Mouse (Mus musculus) A20 (cell line): ENCODE measurements around the gene Plin5.
"Not testable (repeated sequence)": the region's sequence is repeated elsewhere in the genome, so short reads cannot be mapped to it uniquely, and the experiment has no call there.

Source experiments
- DNase-seq: peaks from one replicate; pipeline ENCODE4 v3.0.0-alpha.2; 2011; ENCODE audit warnings: low read depth, low spot score

Gene Plin5

DNA sequence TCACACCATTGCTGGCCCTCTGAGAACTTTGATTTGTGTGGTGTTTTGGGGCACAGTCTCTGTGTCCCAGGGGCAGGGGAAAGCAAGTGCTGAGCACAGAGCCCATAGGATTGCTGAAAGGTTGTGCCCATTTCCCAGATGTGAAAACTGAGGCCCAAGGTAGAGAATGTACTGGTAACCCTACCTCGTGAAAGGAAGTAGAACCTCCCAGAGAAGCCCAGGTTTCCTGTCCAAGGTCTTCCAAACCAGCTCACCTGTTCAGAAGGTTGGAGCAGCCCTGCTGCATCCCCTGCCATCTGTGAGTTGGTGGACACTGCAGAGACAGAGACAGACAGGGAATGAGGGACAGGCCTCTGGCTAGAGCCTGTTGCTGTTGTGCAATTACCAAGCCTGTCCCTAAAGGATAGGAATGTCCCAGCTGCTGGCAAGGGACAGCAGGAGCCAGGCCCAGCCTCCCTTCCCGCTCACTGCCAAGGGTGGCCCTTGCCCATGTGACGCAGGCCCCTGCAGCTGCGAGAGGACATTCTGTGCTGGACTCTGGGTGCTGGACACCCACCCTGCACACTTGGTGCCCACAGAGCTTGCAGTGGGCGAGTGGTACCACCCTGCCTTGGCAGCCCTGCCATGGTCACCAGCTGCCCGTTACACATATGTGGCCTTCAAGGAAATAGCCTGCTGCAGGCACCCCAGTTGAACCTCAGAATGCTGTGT, 8.9 kb downstream of the Plin5 start:
- no peak for DNase-seq

DNA sequence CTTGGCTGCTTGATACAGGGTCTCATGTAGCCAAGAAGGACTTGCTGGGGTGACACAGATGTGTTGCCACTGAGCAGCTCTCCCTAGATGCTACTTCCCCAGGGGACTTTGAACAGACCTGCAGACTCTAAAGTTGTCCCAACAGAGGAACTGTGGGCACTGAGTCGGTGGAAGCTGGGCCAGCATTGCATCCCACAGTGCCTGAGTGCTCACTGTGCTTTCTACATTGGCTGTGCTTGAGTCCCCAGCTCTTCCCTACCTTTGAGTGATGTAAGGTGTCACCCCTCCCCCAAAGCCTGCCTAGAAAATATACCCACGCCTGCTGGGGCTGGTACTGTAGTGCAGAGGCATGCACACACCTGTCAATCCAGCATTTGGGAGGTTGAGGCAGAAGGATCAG, 9.7 kb downstream of the Plin5 start:
- no peak for DNase-seq

DNA sequence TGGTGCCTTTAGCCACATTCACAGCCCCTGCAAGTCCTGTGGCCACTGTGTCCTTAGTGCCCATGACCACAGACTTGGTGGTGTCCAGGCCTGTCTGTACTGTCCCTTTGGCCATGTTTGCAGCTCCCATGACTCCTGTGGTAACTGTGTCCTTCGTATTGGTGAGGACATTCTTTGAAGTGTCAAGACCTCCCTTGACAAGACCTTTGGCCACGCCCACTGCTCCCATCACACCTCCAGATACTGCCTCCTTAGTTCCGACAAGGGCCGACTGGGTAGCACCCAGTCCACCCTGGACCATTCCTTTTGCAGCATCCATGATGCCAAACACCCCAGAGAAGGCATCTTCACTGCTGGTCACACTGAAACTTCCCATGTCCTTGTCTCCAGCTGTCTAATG, 10.4 kb downstream of the Plin5 start:
- no peak for DNase-seq

DNA sequence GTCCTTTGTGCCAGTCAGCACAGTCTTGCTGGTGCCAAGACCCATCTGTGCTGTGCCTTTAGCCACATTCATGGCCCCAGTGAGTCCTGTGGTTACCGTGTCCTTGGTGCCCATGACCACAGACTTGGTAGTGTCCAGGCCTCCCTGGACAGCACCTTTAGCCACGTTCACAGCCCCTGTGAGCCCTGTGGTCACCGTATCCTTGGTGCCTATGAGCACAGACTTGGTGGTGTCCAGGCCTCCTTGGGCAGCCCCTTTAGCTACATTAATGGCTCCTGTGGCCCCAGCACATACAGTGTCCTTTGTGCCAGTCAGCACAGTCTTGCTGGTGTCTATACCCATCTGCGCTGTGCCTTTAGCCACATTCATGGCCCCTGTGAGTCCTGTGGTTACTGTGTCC, 11.0 kb downstream of the Plin5 start:
- not testable (repeated sequence) for DNase-seq

DNA sequence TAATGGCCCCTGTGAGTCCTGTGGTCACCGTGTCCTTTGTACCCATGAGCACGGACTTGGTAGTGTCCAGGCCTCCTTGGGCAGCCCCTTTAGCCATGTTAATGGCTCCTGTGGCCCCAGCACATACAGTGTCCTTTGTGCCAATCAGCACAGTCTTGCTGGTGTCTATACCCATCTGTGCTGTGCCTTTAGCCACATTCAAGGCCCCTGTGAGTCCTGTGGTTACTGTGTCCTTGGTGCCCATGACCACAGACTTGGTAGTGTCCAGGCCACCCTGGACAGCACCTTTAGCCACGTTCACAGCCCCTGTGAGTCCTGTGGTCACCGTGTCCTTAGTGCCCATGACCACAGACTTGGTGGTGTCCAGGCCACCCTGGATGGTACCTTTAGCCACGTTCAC, 12.6 kb downstream of the Plin5 start:
- not testable (repeated sequence) for DNase-seq

DNA sequence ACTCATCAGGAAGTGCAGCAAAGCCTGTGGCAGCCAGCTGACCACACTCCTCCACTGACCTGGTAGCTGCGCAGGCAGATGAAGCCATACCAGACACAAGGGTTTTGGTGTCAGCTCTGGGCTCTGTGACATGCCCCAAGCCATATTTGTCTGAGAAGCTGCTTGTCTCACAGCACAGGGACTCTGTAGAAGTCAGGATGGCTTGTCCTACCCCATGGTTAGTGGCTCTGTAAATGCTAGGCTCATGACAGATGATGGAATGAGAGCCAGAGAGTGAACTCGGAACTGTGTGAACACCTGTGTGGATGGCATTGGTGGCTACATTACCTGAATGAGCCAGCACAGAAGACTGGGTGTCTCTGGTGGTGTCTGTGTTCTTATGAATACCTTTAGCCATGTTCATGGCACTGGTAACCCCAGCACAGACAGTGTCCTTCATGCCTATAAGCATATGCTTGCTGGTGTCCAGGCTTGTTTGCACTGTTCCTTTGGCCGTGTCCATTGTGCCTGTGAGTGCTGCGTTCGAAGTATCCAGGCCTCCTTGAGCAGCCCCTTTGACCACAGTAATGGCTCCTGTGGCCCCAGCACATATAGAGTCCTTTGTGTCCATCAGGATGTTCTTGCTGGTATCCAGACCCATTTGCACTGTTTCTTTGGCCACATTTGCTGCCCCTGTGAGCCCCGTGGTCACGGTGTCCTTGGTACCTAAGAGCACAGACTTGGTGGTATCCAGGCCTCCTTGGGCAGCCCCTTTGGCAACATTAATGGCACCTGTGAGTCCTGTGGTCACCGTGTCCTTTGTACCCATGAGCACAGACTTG, 13.7 kb downstream of the Plin5 start:
- no peak for DNase-seq

DNA sequence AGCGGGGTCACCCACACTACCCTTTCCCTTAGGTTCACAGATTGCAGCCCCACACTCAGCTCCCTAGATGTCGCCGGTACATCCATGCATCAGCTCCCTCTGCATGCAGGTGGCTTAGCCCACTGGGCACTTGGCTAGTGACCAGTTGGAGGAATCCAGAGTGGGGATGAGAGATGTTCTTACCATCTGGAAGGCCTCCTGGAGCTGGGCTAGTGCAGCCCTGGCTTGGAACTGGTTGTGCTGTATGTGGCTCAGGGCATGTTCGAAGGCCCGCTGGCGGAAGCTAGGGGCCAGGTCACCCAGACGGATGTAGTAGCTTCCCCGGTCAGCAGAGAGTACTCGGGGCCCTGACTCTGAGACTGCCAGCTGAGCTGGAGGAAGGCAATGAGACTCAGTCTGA, 14.5 kb downstream of the Plin5 start:
- no peak for DNase-seq

DNA sequence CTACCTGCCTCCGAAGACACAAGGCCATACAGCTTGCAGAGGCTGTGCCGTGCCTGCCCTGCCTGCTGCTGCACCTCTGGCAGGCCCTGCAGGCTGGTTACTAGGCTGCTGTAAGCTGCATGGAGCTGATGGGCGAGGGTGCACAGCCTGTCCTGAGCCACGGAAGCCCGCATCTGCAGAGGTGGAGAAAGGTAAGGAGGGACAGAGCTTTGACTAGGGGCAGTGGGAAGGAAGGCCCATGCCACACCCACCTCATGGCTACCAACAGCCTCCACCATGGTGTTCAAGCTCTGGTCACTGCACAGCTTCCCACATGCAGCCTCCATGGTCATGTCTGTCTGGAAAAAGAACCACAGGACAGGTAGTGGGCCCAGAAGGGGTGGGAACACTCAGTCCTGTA, 15.2 kb downstream of the Plin5 start:
- DNase-seq: no peak

DNA sequence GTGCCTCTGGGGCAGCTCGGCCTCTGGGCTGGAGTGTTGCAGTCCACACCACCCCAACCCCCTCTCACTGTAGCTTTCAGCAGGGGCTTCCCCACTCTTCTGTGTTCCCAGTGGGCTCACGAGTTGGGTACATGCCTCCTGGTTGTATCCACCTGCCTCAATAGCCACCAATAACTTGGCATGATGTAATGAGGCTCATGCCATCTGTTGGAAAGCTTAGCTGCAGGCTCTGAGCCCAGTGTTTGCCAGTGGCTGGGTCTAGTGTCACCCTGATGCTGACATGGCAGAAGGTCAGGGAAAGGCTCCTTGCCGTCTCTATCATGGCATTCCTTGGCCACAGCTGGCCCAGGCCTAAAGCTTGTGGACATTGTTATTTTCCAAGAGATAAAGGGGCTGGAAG, 16.6 kb downstream of the Plin5 start:
- no peak for DNase-seq

DNA sequence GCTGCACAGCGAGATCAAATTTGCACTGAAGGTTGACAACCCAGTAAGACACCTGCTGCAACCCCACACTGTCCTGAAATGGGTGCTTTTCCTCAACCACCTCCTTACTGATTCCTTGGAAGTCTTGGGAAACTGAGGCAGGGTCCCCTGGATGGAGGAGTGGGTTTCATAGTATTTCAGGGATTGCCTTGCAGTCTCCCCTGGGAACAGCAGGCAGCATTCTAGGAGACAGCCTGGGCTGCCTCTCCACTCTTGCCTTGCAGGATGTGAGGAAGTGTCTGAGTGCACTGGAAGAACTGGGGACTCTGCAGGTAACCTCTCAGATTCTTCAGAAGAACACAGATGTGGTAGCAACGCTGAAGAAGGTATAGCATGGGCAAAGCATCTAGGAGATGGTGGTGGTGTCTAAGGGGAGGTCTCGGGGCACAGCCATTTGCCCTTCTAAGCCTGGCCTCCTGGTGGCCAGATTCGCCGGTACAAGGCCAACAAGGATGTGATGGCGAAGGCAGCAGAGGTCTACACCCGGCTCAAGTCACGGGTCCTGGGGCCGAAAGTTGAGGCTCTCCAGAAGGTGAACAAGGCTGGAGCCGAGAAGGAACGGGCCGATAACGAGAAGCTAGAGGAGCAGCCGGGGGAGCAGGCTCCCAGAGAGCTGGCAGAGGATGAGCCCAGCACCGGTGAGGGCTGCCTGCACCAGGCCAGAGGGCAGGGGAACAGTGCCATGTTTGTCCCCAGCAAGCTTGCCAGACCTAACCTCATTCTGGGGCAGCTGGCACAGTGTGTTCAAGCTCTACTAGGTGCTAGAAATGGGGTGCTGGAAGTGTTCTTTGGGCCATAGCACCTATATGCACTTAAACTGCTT, 18.5 kb downstream of the Plin5 start:
- DNase-seq: peak; percentile 64

DNA sequence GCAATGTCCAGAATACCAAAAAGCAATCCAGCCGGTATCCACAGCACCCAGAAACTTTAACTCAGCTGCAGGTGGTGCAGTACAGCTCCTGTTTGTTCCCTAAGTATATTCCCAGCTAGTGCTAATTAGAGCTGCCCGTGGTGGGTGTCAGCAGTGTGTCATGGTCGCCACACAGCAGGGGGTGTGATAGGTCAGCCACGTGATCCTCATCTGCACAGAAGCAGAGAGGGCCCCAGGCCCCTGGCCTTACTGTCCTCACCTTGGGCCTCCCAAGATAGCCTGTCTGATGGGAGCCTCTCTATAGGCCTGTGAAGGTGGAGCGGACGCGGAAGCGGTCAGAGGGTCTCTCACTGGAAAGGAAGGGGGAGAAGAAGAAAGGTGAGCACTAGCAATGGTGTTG, 19.2 kb downstream of the Plin5 start:
- DNase-seq: peak; percentile 55

DNA sequence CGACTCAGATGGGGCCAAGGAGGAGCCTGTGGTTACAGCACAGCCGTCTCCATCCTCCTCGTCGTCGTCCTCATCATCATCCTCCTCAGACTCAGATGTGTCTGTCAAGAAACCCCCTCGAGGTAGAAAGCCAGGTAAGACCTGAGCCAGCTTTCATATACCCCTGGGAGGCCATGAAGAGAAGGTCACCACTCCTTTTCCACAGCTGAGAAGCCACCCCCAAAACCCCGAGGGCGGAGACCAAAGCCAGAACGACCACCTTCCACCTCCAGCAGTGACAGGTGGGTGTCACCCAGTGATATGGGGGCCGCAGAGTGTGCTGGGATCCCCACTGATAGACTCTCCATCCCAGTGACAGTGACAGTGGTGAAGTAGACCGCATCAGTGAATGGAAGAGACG, 20.5 kb downstream of the Plin5 start:
- no peak for DNase-seq

DNA sequence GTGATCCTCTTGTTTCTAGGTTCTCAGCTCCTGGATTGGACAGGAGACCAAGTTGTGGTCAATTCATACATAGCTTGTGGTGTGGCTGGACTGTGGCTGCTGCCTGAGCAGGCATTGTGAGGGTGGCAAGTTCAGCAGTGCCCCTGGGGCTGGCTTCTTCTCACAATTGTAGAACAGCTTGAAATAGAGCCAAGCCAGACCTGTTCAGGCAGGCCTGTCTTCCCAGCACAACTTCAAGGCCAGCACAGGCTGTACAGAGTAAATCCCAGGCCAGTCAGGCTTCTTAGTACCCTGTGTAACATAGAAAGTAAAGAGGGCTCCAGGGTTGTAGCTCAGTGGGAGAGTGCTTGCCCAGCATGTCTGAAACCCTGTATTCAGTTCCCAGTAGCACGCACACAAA, 24.6 kb downstream of the Plin5 start:
- DNase-seq: no peak

DNA sequence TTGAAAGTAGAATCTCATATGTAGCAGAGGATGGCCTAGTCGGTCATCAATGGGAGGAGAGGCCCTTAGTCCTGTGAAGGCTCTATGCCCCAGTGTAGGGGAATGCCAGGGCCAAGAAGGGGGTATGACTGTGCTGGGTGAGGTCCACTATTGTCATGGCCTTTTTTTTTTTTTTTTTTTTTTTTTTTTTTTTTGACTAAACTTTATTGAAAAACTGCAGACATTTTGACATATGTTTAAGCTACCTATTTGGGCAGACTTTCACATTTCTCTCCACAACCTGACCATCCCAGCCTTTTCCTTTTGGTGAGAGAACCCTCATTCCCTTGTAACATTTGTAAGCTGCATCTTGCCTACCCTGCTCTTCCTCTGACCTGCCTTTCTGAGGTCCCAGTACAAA, 25.1 kb downstream of the Plin5 start:
- no peak for DNase-seq

DNA sequence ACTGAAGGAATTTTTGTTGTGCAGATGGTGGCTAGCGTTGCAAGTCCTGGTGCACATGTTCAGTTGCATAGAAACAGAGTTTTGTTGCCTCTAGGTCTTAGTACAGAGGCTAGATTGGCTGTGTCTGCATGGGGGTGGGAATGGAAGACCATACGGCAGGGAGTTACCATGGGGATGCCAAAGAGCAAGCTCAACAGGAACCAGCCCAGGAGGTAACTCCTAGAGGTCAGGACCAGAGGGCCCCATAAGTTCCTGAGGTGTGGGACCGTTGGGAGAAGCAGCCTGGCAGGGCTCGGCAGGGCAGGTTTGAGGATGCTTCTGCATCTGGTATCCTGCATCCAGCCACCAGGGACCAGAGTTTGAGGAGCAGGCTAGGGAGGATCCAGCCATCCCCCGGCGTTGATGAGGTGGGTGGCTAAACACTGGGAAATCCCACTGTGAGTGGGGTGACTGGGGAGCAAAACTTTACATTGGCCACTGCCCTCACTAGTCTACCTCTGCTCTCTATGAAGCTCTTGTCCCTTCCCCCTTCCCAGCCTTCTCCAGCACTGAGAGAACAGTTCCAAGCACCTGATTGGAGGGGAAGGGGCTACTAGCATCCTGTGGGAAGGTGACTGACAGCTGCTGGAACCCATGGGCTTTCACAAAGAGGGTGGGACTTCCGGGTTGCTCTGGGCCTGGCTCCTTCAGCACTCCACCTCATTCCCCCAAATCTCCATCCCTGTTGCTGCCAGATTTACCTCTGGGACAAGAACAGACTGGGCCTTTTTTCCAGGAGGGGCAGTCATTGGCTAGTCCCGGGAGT, 36.4 kb downstream of the Plin5 start:
- DNase-seq: peak; percentile 62

DNA sequence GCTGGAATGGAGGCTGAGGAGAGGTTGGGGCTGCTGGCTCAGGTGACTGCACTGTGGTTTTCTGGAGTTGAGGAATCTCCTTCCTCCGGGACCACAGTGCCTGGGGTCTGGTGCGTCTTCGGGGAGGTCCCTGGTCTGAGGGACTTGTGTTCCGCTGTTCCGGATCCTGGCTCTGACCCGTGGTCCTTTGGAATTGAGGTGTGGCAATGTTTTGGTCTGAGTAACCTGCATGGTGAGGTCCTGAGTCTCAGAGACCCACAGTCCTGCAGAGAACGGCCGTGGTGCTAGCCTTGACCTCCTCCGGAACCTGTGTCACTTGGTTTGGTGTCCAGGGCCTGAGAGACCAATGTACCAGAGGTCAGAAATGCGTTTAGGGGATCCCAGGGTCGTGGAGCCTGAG, 37.5 kb downstream of the Plin5 start:
- no peak for DNase-seq

DNA sequence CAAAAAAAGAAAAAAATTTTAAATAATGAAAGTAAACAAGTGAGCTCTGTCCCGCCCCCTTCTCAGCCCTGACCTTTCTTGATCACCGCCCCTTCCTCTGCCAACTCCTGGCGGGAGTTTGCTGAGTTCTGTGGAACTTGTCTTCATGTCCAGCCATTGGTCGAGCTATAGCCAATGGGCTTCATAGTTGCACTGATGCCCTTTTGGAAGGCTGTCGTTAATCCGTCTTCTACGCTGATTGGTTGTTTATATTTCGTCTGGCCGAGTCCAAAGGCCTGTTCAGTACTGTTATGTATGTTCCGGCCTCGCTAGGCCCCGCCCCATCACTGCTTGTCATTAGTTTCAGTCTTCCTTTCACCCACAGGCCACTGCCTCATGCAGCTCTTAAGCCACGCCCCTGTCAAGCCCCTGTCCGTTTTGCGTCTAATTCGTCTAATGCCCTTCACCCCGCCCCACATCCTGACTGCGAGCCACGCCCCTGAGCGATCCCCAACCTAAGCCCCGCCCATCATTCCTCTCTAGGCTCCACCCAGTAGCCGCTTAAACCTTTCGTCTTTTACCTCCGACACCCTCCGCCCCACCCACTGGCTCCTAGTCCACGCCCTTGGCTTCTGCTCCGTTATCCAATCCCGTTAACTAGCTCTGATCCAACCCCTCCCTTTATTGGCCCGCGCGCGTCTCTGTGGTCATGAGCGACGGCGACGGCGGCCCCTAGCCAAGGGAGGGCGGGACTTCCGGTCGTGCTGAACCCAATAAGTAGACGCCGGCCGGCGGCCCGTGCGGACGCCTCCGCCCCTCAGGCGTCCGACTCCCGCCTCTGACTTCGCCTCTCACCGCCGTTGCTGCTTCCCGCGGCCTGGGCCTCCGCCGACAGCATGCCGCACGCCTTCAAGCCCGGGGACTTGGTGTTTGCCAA, 38.3 kb downstream of the Plin5 start, which contains the start of gene Hdgfl2:
TSS of gene Hdgfl2 (plus strand) at position 755 of the 916 bp plus-strand sequence.
- DNase-seq: peak; percentile 100

DNA sequence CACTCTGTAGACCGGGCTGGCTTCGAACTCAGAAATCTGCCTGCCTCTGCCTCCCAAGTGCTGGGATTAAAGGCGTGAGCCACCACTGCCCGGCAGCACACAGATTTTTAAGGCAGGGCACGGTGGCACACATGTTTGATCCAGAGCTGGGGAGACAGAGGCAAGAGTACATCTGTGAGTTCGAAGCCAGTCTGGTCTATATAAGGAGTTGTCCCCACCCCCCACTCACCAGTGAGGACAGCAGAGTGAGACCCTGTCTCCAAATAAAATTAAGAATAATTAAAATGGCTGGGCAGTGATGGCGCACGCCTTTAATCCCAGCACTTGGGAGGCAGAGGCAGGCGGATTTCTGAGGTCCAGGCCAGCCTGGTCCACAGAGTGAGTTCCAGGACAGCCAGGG, 39.0 kb downstream of the Plin5 start:
- not testable (repeated sequence) for DNase-seq

DNA sequence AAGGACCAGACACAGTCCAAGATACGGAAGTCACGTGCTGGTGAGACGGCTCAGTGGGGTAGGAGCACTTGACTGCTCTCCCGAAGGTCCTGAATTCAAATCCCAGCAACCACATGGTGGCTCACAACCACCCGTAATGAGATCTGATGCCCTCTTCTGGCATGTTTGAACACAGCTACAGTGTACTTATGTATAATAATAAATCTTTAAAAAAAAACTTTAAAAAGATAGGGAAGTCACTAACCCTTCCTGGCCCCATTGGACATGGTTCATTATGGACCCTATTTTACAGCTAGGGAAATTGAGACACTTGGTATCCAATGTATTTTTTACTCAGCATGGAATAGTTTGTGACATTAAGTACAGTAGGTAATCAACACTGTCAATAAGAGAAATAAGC, 39.9 kb downstream of the Plin5 start:
- peak; percentile 36 for DNase-seq

DNA sequence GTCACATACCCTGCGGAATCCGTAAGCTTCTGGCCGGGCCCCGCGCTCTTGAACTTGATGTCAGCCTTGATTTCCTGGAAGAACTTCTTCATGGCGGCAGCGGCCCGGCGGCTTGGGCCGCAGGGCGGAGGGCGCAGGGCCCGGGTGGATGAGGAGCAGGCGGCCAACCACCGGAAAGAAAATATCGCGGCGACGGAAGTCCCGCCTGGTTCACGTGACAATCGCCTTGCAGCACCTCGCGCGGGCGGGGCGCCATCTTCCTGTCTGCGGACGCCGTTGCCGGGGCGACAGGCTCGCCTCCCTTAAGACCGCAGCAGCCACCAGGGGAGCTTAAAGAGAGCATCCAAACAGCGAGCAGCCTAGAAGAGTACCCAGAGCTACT, 42.6 kb downstream of the Plin5 start, which contains the start of gene Ubxn6:
TSS of gene Ubxn6 (minus strand) at position 202 of the 382 bp plus-strand sequence.
- DNase-seq: peak; percentile 97
